Mouse (Mus musculus) thymus, postnatal 36 days (tissue): Measurements from ENCODE around the gene Tmem52b.

Experiments
- DNase-seq, 2 experiments: peaks; one replicate each; pipeline ENCODE4 v3.0.0; 2022; ENCODE audit warnings: mixed read lengths in 2 of 2

Gene Tmem52b

GRCm38 (mm10) chr6:129532942-129533860, 20.8 kb downstream of the Tmem52b start, which contains the start of gene Gabarapl1:
TSS of gene Gabarapl1 (plus strand) at chr6:129533160.
- peak; percentile 55 to 60 for DNase-seq

- DNase-seq, result no peak
Measured at GRCm38 (mm10) chr6:129534057-129534456, 21.7 kb downstream of the Tmem52b start.

GRCm38 (mm10) chr6:129534627-129535190, 22.4 kb downstream of the Tmem52b start:
- no peak for DNase-seq

GRCm38 (mm10) chr6:129535723-129536122, 23.4 kb downstream of the Tmem52b start:
- no peak for DNase-seq

GRCm38 (mm10) chr6:129538555-129538954, 26.2 kb downstream of the Tmem52b start:
- no peak for DNase-seq

- DNase-seq, result no peak
Measured at GRCm38 (mm10) chr6:129541931-129542330, 29.6 kb downstream of the Tmem52b start.

GRCm38 (mm10) chr6:129542540-129542939, 30.2 kb downstream of the Tmem52b start:
- no peak for DNase-seq

- peak; percentile 35 to 39 for DNase-seq
Measured at GRCm38 (mm10) chr6:129543709-129544606, 31.6 kb downstream of the Tmem52b start.

GRCm38 (mm10) chr6:129547277-129547676, 34.9 kb downstream of the Tmem52b start:
- no peak for DNase-seq

GRCm38 (mm10) chr6:129548009-129548408, 35.7 kb downstream of the Tmem52b start:
- DNase-seq, result no peak

GRCm38 (mm10) chr6:129557298-129558023, 45.1 kb downstream of the Tmem52b start:
- DNase-seq, result no peak

GRCm38 (mm10) chr6:129558946-129559640, 46.7 kb downstream of the Tmem52b start:
- DNase-seq, result peak; percentile 51 to 64

- no peak for DNase-seq
Measured at GRCm38 (mm10) chr6:129559641-129560027, 47.3 kb downstream of the Tmem52b start.

GRCm38 (mm10) chr6:129565257-129565656, 52.9 kb downstream of the Tmem52b start:
- DNase-seq, result no peak
